Mouse (Mus musculus) Patski (cell line): ENCODE data around the gene Anks4b. TPM values are rescaled to one million over a fixed set of nuclear protein-coding genes. Genes with fewer than 3 reads are reported as not detected.

ENCODE experiments used
- ATAC-seq: fragments of 100-300 bp; one replicate; pipeline ENCODE4 v1.8.0; 2021
- CTCF ChIA-PET: fragments of 350-600 bp; sonication (Branson Sonifier 250); formaldehyde crosslinking; loops from one replicate; lab custom pipeline; 2022; ENCODE audit warnings: inconsistent platforms; lab: Charles Lee
- POLR2A ChIA-PET: fragments of 350-600 bp; sonication (Branson Sonifier 250); formaldehyde crosslinking; loops from one replicate; lab custom pipeline; 2022; ENCODE audit warnings: antibody characterized with exemption, inconsistent platforms; lab: Charles Lee
- DNase-seq: peaks from one replicate; pipeline ENCODE4 v3.0.0-alpha.2; 2011; ENCODE audit warnings: low read depth, low spot score
- H3K27me3 ChIP-seq: fragments of 371-371 bp; one replicate; pipeline ENCODE4 v1.5.1; 2021
- CTCF ChIP-seq: fragments of 100-300 bp; IDR thresholded peaks from one replicate; pipeline ENCODE4 v1.5.1; 2021
- in situ Hi-C: fragments of 300-500 bp; cut with MboI; formaldehyde crosslinking; loops from 3 replicates; pipeline ENCODE4 v1.11.1; 2018; ENCODE audit warnings: low pct_unique_long_range_greater_than_20kb, mixed read lengths
- polyA plus RNA-seq: library from polyadenylated mRNA; unstranded; gene quantifications from one replicate; pipeline ENCODE4 v1.2.3, GENCODE M21; 2021

Gene Anks4b
- polyA plus RNA-seq: not detected

GRCm38 (mm10) chr7:120173603-120174244 is at the start of gene Anks4b:
Anks4b (plus strand) TSS chr7:120173858.
- no peaks in the 10 kb centered on the region for H3K27me3 ChIP-seq
- no peak for ATAC-seq
- no peak for TF ChIP-seq CTCF
- in situ Hi-C loops: no loop called here
- ChIA-PET CTCF (no interaction called here), POLR2A (no interaction called here)
- no peak for DNase-seq

- ATAC-seq (peak; percentile 60), DNase-seq (no peak)
- TF ChIP-seq CTCF: peak; percentile 70
- H3K27me3 ChIP-seq: no peaks in the 10 kb centered on the region
- CTCF ChIA-PET: interaction anchor here (1.0 to 1.4 kb wide), 2 partner anchors 17 to 26 kb away, joined by 6 to 7 read pairs; no protein-coding TSS in a partner anchor
- POLR2A ChIA-PET: no interaction called here
- in situ Hi-C loops: loop anchor here (5.0 kb wide), 1 partner anchor 702 kb away; no protein-coding TSS in a partner anchor
Observed at GRCm38 (mm10) chr7:120124844-120125243, 48.8 kb upstream of the Anks4b start.

GRCm38 (mm10) chr7:120126976-120127685 is 46.5 kb upstream of the Anks4b start:
- CTCF ChIA-PET: no interaction called here
- no peak for TF ChIP-seq CTCF
- ATAC-seq: no peak
- no peak for DNase-seq
- no peaks in the 10 kb centered on the region for H3K27me3 ChIP-seq
- POLR2A ChIA-PET: no interaction called here
- in situ Hi-C loops: no loop called here

GRCm38 (mm10) chr7:120127686-120128059 is 46.0 kb upstream of the Anks4b start:
- no peaks in the 10 kb centered on the region for H3K27me3 ChIP-seq
- in situ Hi-C loops: no loop called here
- ATAC-seq: no peak
- ChIA-PET POLR2A (no interaction called here), CTCF (no interaction called here)
- DNase-seq: no peak
- no peak for TF ChIP-seq CTCF

- no peak for DNase-seq
- TF ChIP-seq CTCF: no peak
- ATAC-seq: no peak
- in situ Hi-C loops: no loop called here
- ChIA-PET CTCF (no interaction called here), POLR2A (no interaction called here)
- no peaks in the 10 kb centered on the region for H3K27me3 ChIP-seq
Observed at GRCm38 (mm10) chr7:120128951-120129350, 44.7 kb upstream of the Anks4b start.

- no peak for TF ChIP-seq CTCF
- peaks cover 6% of the 10 kb centered on the region for H3K27me3 ChIP-seq
- ATAC-seq (no peak), DNase-seq (no peak)
- ChIA-PET CTCF (no interaction called here), POLR2A (no interaction called here)
- in situ Hi-C loops: no loop called here
Observed at GRCm38 (mm10) chr7:120142743-120143142, 30.9 kb upstream of the Anks4b start.

- POLR2A ChIA-PET: no interaction called here
- DNase-seq (no peak), ATAC-seq (no peak)
- peaks cover 6% of the 10 kb centered on the region for H3K27me3 ChIP-seq
- in situ Hi-C loops: no loop called here
- CTCF ChIA-PET: no interaction called here
- TF ChIP-seq CTCF: no peak
Observed at GRCm38 (mm10) chr7:120145191-120145590, 28.5 kb upstream of the Anks4b start, which contains the start of gene Zp2. Zp2 (minus strand) TSS chr7:120145291.

- CTCF ChIA-PET: no interaction called here
- TF ChIP-seq CTCF: no peak
- H3K27me3 ChIP-seq: peaks cover 6% of the 10 kb centered on the region
- POLR2A ChIA-PET: no interaction called here
- DNase-seq: no peak
- ATAC-seq: no peak
- in situ Hi-C loops: no loop called here
Observed at GRCm38 (mm10) chr7:120150257-120150656, 23.4 kb upstream of the Anks4b start.

GRCm38 (mm10) chr7:120150898-120151297 is 22.8 kb upstream of the Anks4b start:
- DNase-seq: no peak
- TF ChIP-seq CTCF: no peak
- in situ Hi-C loops: no loop called here

GRCm38 (mm10) chr7:120156841-120157409 is 16.7 kb upstream of the Anks4b start:
- DNase-seq (no peak), ATAC-seq (no peak)
- CTCF ChIA-PET: no interaction called here
- POLR2A ChIA-PET: no interaction called here
- in situ Hi-C loops: no loop called here
- TF ChIP-seq CTCF: no peak
- H3K27me3 ChIP-seq: no peaks in the 10 kb centered on the region

More at GRCm38 (mm10) chr7:120150898-120151297, 22.8 kb upstream of the Anks4b start:
- no peak for ATAC-seq
- peaks cover 6% of the 10 kb centered on the region for H3K27me3 ChIP-seq
- ChIA-PET CTCF (no interaction called here), POLR2A (no interaction called here)

- DNase-seq (no peak), ATAC-seq (no peak)
- in situ Hi-C loops: no loop called here
- TF ChIP-seq CTCF: no peak
- H3K27me3 ChIP-seq: no peaks in the 10 kb centered on the region
- POLR2A ChIA-PET: no interaction called here
- CTCF ChIA-PET: no interaction called here
Observed at GRCm38 (mm10) chr7:120157575-120158061, 16.0 kb upstream of the Anks4b start.
